Mouse (Mus musculus) liver, embryonic 14.5 days (tissue): ENCODE data around the gene Pgc.

ENCODE experiments used
- CTCF ChIP-seq: IDR thresholded peaks from 2 replicates; pipeline ENCODE4 v1.5.1; 2016; ENCODE audit warnings: antibody characterized with exemption, low read depth, control low read depth
- EP300 ChIP-seq: IDR thresholded peaks from 2 replicates; pipeline ENCODE4 v1.6.1; 2016; ENCODE audit warnings: antibody characterized with exemption, low read depth

GRCm38 (mm10) chr17:47691650-47692049 is 35.0 kb upstream of the Pgc start:
- TF ChIP-seq CTCF: no peak
- no peak for TF ChIP-seq EP300
